Mouse (Mus musculus) liver, postnatal 0 days (tissue): Measurements from ENCODE around the gene Cacna1a.

ENCODE experiments used
- CTCF ChIP-seq: sonication (generic); IDR thresholded peaks from 2 replicates; pipeline ENCODE4 v1.5.1; 2016; ENCODE audit warnings: antibody characterized with exemption, low read depth
- EP300 ChIP-seq: IDR thresholded peaks from 2 replicates; pipeline ENCODE4 v1.6.1; 2016; ENCODE audit warnings: antibody characterized with exemption, low read depth, mild to moderate bottlenecking

- no peak for TF ChIP-seq CTCF
- TF ChIP-seq EP300 = no peak
These were observed 131.8 kb downstream of the Cacna1a start for GRCm38 (mm10) chr8:84519767-84520626.
